Mouse (Mus musculus) brown adipose tissue, adult 24 weeks (tissue): ENCODE data around the gene Actl10. TPM values are rescaled to one million over a fixed set of nuclear protein-coding genes. Genes with fewer than 3 reads are reported as not detected.

Source experiments
- H3K27ac ChIP-seq: fragments of 200-500 bp; replicated peaks from 2 replicates; pipeline ENCODE4 v1.5.1; 2012; ENCODE audit warnings: low read depth, mild to moderate bottlenecking, low read length
- H3K4me1 ChIP-seq: fragments of 200-500 bp; 2 replicates; pipeline ENCODE4 v1.6.1; 2012; ENCODE audit warnings: low read length, mixed read lengths; ENCODE audit not compliant: control insufficient read depth, insufficient read depth, insufficient read length
- H3K4me3 ChIP-seq: fragments of 200-500 bp; 2 replicates; pipeline ENCODE4 v1.5.1; 2012; ENCODE audit warnings: low read depth, mild to moderate bottlenecking, low read length, moderate library complexity; ENCODE audit not compliant: insufficient read depth
- polyA plus RNA-seq: library from polyadenylated mRNA; stranded (reverse); fragments of >200 nt; gene quantifications from 2 replicates; pipeline ENCODE4 v1.2.4, GENCODE M21; 2012; ENCODE audit not compliant: missing spikeins, insufficient read depth, insufficient read length

Actl10 gene
- not detected in 2 replicates for polyA plus RNA-seq

DNA sequence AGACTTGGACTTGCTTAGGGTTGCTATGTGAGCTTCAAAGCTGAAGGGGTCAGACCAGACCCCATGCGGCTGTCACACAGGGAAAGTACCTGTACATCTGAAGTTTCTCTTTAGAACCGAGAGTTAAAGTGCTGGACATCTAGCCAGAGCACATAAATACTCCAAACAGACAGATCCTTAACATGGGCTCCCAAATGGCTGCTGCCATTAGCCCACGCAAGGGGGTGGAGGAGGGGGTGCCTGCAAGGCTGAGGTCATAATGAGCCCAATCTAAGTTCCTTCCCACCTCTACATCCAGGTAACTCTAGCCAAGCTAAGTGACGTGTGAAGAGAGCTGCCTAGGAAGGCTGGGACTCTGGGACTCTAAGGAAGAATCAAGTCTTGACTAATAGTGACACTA lies at the start of gene Actl10:
Actl10 (plus strand) TSS at position 301 of the 400 bp plus-strand sequence.
- Histone ChIP-seq H3K27ac (no peak within 1 kb of the TSS), H3K4me3 (peak within 1 kb of the TSS; percentile 45), H3K4me1 (peaks cover 8% of the 10 kb centered on the region)

DNA sequence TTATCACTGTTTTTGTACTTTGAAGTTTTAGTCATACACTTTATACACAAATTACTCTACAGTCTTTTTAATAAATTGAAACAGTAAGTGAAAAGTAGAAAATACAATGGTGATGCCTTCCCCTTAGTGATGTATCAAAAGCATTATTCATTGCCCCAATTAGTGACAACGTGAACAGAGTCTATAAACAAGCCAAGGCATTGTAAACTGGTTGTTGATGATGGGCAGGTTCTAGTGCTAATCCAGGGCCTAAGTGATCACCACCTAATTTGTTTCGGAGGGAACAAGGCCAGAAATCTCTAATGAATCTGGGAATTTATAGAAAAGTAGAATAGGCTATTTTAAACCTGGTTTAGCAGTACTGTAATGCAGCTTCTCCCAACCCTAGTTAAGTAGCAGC lies 44.5 kb upstream of the Actl10 start:
- H3K4me3 ChIP-seq = no peak overlapping the region
- no peak overlapping the region for H3K27ac ChIP-seq
- no peaks in the 10 kb centered on the region for H3K4me1 ChIP-seq

DNA sequence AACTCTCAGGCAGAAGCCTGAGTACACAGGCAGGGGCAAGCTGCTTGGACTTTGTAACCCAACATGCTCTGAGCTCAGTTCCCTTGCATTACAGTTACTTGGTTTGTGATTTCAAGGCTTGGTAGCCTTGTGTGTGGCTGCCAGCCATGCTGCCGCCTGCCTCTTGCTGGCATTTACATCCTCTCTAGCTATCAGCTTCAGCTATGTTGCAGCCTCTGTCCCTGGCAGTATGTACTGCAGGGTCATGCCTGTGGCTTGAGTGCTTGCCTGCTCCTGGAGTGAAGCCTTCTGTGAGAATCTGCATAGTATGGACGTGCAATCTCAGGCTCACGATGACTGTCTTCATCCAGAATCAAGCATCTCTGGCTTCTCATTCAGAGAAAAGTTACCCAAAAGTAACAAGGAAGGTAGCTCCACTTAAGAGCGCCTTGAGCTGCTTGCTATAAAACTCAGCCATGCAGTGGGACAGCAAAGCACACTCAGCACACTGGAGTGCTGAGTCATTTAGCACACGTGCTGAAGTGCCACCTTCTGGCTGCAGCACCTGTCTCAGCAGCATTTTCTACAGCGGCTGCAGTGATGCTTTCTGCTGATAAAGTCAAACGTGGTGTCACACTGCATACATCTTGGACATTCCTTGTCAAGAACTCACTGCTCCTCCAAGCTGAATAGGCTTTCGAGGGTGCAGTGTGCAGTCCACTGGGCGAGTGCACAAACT lies 43.9 kb upstream of the Actl10 start:
- no peak overlapping the region for H3K27ac ChIP-seq
- no peak overlapping the region for H3K4me3 ChIP-seq
- no peaks in the 10 kb centered on the region for H3K4me1 ChIP-seq

DNA sequence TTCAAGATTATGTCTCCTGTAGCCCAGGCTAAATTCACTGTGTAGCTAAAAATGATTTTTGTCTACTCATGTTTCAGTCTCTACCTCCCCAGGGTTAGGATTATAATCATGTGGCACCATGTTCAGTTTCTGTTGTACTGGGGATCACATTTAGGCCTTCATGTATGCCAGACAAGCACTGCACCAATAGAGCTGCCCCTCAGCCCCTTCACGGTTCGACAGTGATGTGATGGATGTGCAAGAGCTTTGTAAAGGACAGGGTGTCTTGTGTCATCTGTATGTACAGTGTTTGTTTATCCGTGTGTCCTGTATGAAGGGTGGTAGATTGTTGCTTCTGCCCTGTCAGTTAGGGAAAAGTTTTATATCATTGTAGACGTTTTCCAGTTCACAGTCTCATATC lies 43.1 kb upstream of the Actl10 start:
- no peak overlapping the region for H3K27ac ChIP-seq
- no peak overlapping the region for H3K4me3 ChIP-seq
- H3K4me1 ChIP-seq = no peaks in the 10 kb centered on the region

DNA sequence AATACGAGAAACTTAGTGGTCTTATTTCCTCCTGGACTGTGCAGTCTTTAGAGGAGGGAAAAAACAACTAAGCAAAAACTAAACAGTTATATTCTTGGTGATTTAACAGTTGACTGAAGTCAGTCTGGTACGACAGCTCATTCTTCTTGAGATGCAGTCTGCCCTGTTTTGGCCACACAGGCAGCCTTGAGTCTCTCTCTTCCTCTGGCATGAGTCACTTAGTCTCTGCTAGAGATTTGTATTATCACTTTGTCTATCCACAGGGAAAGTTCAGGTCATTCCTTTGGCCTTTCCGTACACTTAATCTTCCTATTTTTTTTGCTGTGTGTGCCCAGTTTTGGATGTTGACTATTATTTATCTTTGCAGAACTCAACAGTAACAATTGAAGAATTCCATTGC lies 41.4 kb upstream of the Actl10 start:
- no peaks in the 10 kb centered on the region for H3K4me1 ChIP-seq
- no peak overlapping the region for H3K27ac ChIP-seq
- no peak overlapping the region for H3K4me3 ChIP-seq

DNA sequence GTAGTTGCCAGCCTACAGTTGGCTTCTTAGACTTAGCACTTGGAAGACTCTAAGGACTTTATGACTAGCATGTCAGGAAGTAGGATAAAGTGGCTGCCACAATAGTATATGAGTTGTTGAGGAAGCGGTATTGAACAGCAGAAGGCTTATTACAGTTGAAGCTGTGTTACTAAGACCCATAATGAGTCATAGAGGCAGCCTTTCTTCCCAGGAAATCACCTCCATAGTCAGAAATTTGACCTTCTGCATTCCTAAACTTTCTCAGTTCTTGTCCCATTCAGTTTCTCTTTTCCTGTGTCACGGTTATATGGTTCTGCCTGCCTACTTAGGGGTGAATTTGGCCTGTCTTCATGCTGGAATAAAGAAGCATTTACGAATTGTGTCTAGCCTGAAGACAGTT lies 34.6 kb upstream of the Actl10 start:
- no peak overlapping the region for H3K27ac ChIP-seq
- H3K4me1 ChIP-seq = no peaks in the 10 kb centered on the region
- H3K4me3 ChIP-seq = no peak overlapping the region

DNA sequence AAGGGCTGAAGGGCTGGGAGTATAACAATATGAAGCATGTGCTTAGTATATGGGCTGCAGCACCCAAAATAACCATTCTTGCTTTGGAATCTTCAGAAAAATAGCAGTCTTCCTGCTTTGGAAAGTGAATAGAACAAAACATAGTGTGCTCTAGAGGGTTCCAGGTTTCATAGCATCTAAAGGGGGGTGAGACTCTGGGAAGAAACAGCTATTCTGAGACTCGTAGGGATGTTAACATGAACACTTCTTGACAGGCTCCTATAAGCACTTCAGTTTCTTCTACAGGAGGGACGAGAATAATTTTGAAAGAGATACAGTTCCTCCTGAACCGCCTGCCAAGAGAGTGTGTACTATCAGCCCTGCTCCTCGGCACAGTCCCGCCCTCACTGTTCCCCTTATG lies 34.2 kb upstream of the Actl10 start:
- no peaks in the 10 kb centered on the region for H3K4me1 ChIP-seq
- no peak overlapping the region for H3K4me3 ChIP-seq
- H3K27ac ChIP-seq = no peak overlapping the region

DNA sequence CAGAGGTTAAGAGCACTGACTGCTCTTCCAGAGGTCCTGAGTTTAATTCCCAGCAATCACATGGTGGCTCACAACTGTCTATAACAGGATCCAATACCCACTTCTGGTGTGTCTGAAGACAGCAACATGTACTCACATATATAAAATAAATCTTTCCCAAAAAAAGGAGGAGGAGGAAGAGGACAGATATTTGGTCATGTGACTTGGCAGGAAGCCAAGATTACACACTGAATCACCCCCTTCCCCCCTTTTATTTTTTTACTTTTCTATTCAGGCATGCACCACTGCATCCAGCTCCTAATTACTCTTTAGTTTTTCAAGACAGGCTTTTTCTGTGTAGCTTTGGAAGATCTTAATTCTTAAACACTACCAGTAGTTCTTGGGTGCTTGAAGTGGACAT lies 30.1 kb upstream of the Actl10 start:
- no peaks in the 10 kb centered on the region for H3K4me1 ChIP-seq
- no peak overlapping the region for H3K27ac ChIP-seq
- H3K4me3 ChIP-seq = no peak overlapping the region

DNA sequence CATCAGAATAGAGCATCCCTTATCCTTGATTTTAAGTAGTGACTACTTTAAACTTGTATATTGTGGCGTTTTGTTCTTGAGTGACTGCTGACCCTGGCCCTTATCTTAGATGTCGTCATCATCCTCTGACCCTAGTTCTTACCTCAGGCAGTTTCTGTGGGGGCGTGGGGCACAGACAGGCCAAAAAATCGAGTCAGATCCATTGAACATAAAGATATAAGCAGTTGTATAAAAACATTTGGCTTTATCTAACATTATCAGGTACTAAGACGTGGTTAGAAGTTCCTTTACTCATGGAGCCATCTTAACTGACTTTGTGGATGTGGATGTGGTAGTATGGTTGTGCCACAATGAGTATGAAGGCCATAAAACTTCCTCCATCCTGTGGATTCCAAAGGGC lies 29.2 kb upstream of the Actl10 start:
- no peak overlapping the region for H3K4me3 ChIP-seq

DNA sequence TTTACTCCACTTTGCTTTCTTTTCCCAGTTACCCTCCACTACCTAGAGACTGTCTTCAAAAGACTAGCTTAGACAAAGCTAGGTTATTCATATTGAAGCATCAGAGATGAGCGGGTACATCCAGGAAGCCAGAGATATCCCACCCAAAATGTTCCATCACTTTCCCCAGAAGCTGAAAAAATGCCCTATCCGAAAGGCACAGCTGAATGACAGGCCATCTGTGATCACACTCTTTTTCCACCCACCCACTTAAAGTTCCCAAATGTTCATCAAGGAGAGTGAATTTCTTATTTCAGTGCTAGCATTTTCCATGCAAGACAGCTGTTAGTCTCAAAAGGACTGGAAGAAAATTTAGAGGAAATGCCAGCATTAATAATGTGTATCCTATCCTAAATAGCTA lies 26.3 kb upstream of the Actl10 start:
- Histone ChIP-seq H3K4me3 (no peak overlapping the region), H3K4me1 (no peaks in the 10 kb centered on the region), H3K27ac (no peak overlapping the region)

More for the DNA sequence above, 29.2 kb upstream of the Actl10 start:
- no peak overlapping the region for H3K27ac ChIP-seq
- no peaks in the 10 kb centered on the region for H3K4me1 ChIP-seq

DNA sequence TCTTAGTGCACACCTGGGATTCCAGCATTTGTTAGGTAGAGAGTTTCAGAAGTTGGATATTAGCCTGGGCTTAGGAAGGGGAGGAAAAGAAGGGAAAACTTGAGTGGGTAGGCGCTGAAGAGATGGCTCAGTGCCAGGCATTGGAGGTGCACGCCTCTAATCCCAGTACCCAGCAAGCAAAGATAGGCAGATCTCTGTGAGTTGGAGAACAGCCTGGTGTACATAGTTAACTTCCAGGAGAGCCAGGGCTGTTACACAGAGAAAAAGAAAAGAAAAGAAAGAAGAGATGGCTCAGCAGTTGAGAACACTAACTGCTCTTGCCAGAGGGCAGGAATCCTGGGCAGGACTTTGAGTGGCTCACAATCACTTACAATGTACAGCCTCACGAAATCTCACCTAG lies 25.0 kb upstream of the Actl10 start:
- Histone ChIP-seq H3K4me1 (no peaks in the 10 kb centered on the region), H3K4me3 (no peak overlapping the region), H3K27ac (no peak overlapping the region)

DNA sequence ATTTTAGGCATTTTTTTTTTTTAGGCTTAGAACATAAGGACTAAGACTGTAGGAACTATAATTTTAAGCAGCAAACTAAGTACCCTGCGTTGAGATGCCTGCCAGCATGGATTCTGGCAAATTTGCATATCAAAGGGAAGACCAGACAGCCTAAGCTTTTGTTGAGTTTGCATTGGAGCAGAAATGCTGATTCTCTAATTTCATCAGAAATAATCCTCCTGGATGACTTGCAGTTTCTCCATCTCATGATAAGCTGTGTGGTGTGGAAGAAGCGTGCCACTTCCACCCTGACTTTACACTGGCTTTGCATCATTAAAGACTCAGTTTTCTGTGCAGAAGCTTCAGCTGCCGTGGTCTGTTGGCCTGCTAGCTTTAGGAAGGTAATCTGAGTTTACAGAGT lies 18.7 kb upstream of the Actl10 start:
- Histone ChIP-seq H3K4me1 (no peaks in the 10 kb centered on the region), H3K4me3 (no peak overlapping the region), H3K27ac (no peak overlapping the region)

DNA sequence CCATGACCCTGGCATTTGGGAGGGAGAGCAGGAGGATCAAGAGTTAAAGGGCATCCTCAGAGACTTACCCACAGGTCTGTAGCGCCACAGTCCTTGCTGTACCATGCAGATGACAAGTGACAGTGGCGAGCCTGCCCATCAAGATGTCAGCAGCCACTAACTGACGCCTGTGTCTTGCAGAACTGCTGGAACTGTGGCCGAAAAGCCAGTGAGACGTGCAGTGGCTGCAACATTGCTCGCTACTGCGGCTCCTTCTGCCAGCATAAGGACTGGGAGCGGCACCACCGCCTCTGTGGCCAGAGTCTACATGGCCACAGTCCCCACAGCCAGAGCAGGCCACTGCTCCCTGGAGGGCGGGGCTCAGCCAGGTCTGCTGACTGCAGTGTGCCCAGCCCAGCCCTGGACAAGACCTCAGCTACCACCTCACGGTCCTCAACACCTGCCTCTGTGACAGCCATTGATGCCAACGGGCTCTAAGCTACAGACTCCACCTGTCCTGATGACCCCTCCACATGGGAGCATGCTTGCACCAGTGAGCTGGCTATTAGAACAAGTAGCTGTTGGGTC lies 16.8 kb upstream of the Actl10 start:
- Histone ChIP-seq H3K27ac (no peak overlapping the region), H3K4me3 (no peak overlapping the region)

DNA sequence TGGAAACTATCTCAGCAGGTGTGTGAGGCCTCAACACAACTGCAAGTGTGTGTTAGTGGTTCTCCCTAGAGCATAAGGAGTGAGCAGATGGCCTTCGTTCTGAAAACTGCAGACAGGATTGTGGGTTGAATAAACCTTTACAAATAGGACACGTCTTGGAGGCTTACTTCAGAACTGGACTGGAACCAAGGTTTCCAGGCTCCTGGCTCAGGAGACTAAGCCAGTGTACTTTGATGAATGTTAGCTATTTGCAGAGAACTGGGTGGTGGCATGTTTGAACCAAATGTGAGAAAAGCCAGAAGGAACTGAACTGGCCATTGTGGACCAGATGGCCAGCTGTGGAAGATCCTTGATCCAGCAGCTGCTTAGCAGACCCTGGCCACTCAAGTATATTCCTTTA lies 13.3 kb upstream of the Actl10 start:
- no peak overlapping the region for H3K27ac ChIP-seq
- no peaks in the 10 kb centered on the region for H3K4me1 ChIP-seq
- H3K4me3 ChIP-seq = no peak overlapping the region

More for the DNA sequence above, 16.8 kb upstream of the Actl10 start:
- no peaks in the 10 kb centered on the region for H3K4me1 ChIP-seq

DNA sequence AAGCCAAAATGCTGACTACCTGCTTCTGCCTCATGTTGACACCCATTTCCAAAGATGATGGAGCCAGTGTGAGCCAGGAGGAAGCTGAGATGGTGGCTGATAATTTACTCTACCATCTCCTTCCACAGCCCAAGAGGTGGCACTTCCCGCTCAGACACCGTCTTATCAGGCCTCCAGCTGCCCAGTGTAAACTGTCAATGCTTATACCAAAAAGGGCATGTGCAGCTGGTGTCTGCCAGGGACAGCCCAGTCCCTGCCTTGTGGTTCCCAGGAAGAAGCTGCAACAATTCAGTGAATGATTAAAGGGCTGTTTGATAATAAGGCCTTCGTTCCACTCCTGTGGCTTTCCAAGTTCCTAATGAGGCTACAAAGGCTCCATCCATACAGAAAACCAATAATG lies 12.9 kb upstream of the Actl10 start:
- Histone ChIP-seq H3K27ac (no peak overlapping the region), H3K4me3 (no peak overlapping the region), H3K4me1 (no peaks in the 10 kb centered on the region)

DNA sequence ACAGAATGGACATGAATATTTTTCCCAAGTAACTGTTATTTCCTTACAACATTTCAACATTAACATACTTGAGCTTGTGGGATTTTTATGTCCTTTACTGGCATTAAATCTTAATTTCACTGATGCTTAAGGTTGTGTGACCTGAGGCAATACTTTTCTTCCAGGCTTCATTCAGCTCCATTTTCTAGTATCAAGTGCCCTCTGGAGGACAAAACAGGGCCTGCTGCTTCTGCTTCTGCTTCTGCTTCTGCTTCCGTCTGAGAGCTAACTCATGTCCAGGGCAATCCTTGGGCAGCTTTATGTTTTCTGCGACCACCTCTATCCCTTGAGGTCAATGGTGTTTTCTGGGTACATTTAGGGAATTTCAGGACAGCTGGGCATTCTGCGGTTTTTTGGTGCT lies 11.9 kb upstream of the Actl10 start:
- H3K27ac ChIP-seq = no peak overlapping the region
- no peaks in the 10 kb centered on the region for H3K4me1 ChIP-seq
- no peak overlapping the region for H3K4me3 ChIP-seq
